ENCODE assay signal across 11 mouse cellular contexts in the genomic region with DNA sequence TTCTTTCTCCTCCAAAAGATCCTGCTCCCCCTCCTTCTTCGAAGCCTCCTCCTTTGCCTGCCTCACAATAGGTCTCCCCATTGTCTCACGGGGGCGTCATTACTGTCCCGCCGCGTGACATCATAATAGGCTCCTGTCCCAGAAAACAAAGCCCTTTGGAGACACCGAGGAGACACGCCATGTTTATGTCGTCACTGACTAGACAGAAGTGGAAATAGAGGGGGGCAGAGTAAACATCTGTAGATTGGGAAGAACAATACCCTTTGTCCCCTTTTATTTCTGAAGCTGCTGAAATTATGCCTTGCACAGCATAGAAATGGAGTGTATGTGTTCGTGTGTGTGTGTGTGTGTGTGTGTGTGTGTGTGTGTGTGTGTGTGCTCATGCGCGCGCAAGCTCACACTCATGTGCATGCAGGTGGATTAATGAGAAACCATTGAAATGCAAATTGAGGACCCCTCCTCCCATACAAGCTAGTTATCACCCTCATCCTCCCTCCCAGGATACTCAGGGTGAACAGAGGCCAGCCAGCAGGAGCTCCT.
DNase-seq lines count a peak whose midpoint lies in the region; ATAC-seq lines count a peak whose summit lies in the region.
"Had no signal": no experiment of that assay in that cellular context is flagged by ENCODE, and none has a peak within 500 bp of the region (broad histone marks: within the 10 kb centered on the region; RNA-seq: fewer than 3 reads in every experiment).

No protein-coding gene starts in this region.

- peak; percentile 44 for DNase-seq in right cerebral cortex, adult 18-20 months
- DNase-seq in right cerebral cortex, postnatal 25 days, result no peak
- peak; percentile 64 for DNase-seq in forebrain, embryonic 11.5 days (ENCODE audit: low spot score)
- peak; percentile 61 for DNase-seq in midbrain, embryonic 10.5 days (ENCODE audit: low spot score)
- peak; percentile 86 for DNase-seq in retina, postnatal 1 day
- no peak for DNase-seq in adrenal gland, postnatal 4 days (ENCODE audit: low spot score in 2 of 2)
- no peak for DNase-seq in urinary bladder, adult 18-20 months (ENCODE audit: low spot score in 2 of 2)
- no peak for DNase-seq in gastrocnemius, postnatal 36 days
- DNase-seq: adrenal gland, postnatal 25 days had no signal

- no peaks in the 10 kb centered on the region for H3K36me3 ChIP-seq in forebrain, embryonic 11.5 days (ENCODE audit: control insufficient read depth, insufficient read depth, low read length)
- H3K36me3 ChIP-seq in midbrain, embryonic 10.5 days, result peaks cover 9% of the 10 kb centered on the region; the same call in 1 of the 2 replicates
- H3K36me3 ChIP-seq: embryonic facial prominence, embryonic 13.5 days; G1E had no signal

- intact Hi-C loops in gastrocnemius, postnatal 36 days (cut with DNase I), result no loop called here

- peak overlapping the region; percentile 46; the same call in 1 of the 2 replicates for H3K9ac ChIP-seq in forebrain, embryonic 11.5 days (ENCODE audit: low read length)
- H3K9ac ChIP-seq: embryonic facial prominence, embryonic 13.5 days had no signal

- WGBS in forebrain, embryonic 11.5 days, result 3% methylated on average over 13 of the region's 13 CpGs
- 3% methylated on average over 13 of the region's 13 CpGs for WGBS in midbrain, embryonic 10.5 days

- peaks cover 2% of the 10 kb centered on the region; the same call in 1 of the 2 replicates for H3K27me3 ChIP-seq in forebrain, embryonic 11.5 days (ENCODE audit: control insufficient read depth, insufficient read depth, low read length)
- peaks cover 18% of the 10 kb centered on the region; the same call in 1 of the 2 replicates for H3K27me3 ChIP-seq in midbrain, embryonic 10.5 days (ENCODE audit: low read depth, poor library complexity, severe bottlenecking)

- peak overlapping the region; percentile 14; the same call in 1 of the 2 replicates for H3K4me3 ChIP-seq in forebrain, embryonic 11.5 days (ENCODE audit: low read depth, low read length)
- peak overlapping the region; percentile 49 for H3K4me3 ChIP-seq in midbrain, embryonic 10.5 days
- H3K4me3 ChIP-seq: embryonic facial prominence, embryonic 13.5 days had no signal

- ATAC-seq in forebrain, embryonic 11.5 days (replicated peaks; ENCODE audit: low FRiP score), result peak; percentile 74

- peak overlapping the region; percentile 73; the same call in 1 of the 2 replicates for H3K27ac ChIP-seq in forebrain, embryonic 11.5 days (ENCODE audit: low read depth, low read length)
- H3K27ac ChIP-seq in midbrain, embryonic 10.5 days (replicated peaks), result peak overlapping the region; percentile 86
- H3K27ac ChIP-seq: embryonic facial prominence, embryonic 13.5 days had no signal

- peak overlapping the region; percentile 49 for H3K4me2 ChIP-seq in forebrain, embryonic 11.5 days (ENCODE audit: low read depth, low read length, severe bottlenecking)
- H3K4me2 ChIP-seq: embryonic facial prominence, embryonic 13.5 days had no signal

- H3K4me1 ChIP-seq in forebrain, embryonic 11.5 days (replicated peaks; ENCODE audit: control insufficient read depth, insufficient read depth, low read length), result peaks cover 10% of the 10 kb centered on the region; the same call in 1 of the 2 replicates
- H3K4me1 ChIP-seq in midbrain, embryonic 10.5 days, result peaks cover 43% of the 10 kb centered on the region
- H3K4me1 ChIP-seq: embryonic facial prominence, embryonic 13.5 days had no signal

- no peaks in the 10 kb centered on the region for H3K9me3 ChIP-seq in forebrain, embryonic 11.5 days (ENCODE audit: control insufficient read depth, low read length)
- H3K9me3 ChIP-seq in midbrain, embryonic 10.5 days (replicated peaks), result no peaks in the 10 kb centered on the region
- H3K9me3 ChIP-seq: embryonic facial prominence, embryonic 13.5 days; G1E had no signal

Comparison
In these comparisons a context has a peak if more than half of its experiments do, and no peak if none do; other contexts are left out.
1. DNase-seq: peak in right cerebral cortex, adult 18-20 months (single experiment), forebrain, embryonic 11.5 days (single experiment), midbrain, embryonic 10.5 days (single experiment) and retina, postnatal 1 day (single experiment); none in right cerebral cortex, postnatal 25 days (single experiment), adrenal gland, postnatal 4 days (0 of 2), urinary bladder, adult 18-20 months (0 of 2) and gastrocnemius, postnatal 36 days (0 of 2).